Mouse (Mus musculus) cerebellum, adult 9-11 months (tissue): ENCODE data around the gene Olfr543.
"Not testable (repeated sequence)": the region's sequence is repeated elsewhere in the genome, so short reads cannot be mapped to it uniquely, and the experiment has no call there.

Experiments
- DNase-seq: peaks from one replicate; pipeline ENCODE4 v3.0.0; 2022

Olfr543 gene

DNA sequence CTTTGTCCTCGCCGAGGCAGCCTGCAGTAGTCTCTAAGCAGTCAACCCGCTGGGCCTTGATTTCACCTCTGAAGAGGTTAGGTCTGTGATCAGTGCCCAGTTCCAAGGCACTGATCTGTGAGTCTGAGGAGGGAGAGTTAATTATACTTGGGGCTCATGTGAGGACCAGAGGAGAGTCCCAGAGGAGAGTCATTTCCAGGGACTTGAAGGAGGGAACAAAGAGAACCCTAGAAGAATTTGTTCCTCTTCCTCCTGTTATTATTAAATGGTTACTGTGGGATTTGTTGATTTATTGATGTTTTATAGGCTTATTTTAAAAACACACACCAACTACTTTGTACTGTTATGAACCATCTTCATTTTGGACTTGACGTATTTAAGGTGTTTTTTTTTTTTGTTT lies at the start of gene Olfr543:
Gene Olfr543 (minus strand): TSS at position 101 of the 400 bp plus-strand sequence.
- DNase-seq, result no peak

DNA sequence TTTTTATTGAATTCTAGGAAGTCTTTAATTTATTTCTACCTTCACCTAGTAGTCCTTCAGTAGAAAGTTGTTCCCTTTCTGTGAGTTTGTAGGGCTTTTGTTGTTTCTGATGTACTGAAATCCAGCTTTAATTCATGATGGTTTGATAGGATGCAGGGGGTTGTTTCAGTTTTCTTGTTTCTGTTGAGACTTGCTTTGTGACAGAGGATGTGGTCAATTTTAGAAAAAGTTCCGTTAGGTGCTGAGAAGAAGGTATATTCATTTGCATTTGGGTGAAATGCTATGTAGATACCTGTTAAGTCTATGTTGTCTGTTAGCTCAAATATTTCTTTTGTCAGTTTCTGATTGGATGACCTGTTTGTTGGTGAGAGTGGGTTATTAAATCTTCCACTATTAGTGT lies 47.6 kb upstream of the Olfr543 start:
- DNase-seq, result no peak

DNA sequence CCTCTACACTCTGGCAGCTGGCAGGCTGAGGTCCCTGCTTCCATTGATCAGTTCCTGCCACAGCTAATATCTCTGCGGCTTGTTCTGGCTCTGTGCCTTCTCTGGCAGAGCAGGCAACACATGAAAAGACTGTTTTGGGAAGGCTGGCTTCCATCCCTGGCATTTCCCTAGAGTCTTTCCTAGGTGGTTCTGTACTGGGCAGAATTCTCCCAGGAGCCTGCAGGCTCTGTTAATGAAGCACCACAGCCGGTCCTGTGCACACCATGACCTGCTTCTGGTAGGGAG lies 35.5 kb upstream of the Olfr543 start:
- DNase-seq, result no peak

DNA sequence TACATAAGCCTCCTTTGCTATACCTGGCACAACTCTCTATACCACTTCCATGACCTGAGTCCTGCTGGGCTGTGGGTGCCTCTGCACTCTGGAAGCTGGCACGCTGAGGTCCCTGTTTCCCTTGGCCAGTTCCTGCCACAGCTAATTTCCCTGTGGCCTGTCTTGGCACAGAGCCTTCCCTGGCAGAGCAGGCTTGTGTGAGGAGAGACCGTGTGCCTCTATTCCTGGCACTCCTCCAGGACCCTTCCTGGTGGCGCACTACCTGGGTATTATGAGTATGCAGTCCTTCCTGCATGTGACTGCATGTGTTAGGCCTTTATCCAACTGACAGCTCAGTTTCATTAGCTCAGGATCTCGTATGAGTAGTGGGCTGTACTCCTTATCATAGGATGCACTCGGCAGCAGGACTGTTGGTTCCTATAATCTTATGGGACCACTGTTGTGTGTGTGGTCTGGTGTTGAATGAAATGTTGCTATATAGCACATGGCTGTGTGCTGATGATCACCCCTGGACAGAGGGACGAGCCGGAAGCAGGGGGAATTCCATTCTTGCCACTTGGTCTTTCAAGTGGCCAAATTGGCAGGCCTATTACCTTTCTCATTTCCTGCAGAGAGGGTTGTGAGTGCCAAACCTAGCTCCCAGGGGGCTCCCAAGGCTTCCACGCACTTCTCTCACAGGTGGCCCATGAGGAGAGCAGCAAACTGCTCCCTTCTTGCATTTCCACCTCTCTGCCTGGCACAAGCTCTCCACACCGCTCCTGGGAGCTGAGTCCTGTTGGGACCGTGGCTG lies 35.0 kb upstream of the Olfr543 start:
- peak; percentile 55 for DNase-seq

DNA sequence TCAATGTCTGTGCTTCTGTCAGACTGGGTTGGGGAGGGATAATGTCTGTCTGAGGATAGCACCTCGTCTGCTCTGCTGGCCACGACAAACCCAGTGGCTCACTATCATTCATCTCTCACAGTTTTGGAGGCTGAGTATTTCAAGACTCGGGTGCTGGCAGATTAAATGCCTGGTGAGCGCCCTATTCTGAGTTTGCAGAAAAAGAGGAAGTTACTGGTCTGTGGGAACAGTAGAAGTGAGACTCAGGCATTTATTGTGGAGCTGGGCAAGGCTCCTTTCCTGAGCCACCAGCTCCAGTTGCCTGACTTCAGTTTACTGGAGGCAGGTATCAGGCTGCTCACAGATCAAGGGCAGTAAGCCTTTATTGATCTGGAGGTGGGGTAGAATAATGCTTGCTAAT lies 32.7 kb upstream of the Olfr543 start:
- DNase-seq, result no peak

DNA sequence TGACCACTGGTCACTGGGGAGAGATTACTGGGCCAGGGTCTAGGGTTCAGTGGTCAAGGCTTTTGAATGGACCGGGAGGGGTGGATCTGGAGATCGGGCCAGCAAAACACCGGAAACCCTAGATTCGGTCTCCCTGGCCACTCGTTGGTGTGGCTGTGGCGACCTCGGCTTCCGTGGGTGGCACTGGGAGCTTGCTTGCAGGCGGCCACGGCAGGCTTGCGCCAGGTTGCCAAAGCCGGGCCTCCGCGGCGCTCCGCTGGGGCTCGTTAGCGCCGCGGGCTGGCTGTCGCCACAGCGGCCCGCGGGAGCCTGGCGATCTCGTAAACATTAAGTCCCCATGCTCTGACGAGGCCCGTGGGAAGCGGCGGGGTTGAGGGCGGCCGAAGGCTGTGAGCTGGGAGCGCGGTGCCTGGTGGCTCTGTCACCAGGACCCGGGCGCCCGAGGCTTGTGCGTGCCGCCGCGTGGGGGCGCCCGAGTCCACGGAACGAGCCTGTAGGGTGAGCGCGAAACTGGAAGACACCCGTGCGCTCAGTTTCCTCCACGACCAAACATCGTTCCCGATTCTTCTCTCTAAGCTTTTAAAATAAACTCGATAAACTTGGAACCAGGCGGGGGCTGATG lies 31.4 kb upstream of the Olfr543 start:
- DNase-seq, result peak; percentile 78

DNA sequence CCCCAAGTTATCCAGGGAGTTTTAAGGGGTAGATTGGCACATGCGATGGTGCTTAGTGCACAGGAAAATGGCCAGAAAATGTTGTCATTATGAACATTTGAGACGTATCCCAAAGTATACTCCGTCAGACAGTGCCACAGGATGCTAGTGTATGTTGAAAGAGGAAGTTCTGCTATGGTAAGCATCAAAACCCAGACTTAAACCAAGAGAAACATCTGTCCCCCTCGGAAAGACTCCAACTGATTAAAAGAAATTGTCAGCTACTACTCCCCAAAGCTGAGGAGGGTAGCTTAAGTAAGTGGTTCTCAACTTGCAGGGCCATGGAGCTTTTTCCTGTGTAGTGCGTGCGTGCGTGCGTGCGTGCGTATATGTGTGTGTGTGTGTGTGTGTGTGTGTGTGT lies 30.4 kb upstream of the Olfr543 start:
- no peak for DNase-seq

DNA sequence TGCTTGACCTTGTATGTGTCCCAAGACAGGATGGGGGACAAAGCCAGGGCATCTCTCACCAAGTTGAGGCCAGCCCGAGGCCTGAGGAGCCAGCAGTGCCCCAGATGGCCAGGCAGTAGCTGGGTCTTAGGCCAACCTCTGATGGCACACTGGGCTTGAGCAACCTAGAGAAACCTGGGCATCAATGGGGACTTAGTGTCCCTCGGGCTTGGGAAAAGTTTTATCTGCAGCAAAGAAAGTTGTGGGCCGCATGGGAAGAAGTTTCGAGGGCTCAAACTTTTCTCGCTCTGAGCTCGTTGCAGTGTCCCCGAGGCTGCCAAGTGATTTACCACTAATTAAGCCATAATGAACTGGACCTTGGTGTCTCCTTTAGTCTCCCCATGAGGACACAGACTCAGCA lies 28.2 kb upstream of the Olfr543 start:
- DNase-seq, result no peak

DNA sequence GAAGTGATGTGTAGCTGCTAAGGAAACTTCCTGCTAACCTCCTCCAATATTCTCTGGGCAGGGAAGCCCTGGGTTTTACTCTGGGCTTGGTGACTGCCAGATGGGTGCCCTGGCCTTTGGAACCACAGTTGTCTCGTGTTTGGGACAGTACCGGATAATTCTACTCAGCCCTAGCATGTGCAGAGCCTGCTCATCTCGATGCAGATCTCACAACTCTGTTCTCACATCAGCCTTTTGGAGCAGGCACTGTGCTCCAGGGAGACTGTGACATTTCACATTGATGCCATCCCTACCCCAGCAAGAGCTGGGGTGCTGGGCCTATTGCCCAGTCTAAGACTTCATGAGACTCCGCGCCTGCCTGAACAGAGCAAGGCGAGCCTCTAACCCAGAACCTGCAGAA lies 27.2 kb upstream of the Olfr543 start:
- DNase-seq, result no peak

DNA sequence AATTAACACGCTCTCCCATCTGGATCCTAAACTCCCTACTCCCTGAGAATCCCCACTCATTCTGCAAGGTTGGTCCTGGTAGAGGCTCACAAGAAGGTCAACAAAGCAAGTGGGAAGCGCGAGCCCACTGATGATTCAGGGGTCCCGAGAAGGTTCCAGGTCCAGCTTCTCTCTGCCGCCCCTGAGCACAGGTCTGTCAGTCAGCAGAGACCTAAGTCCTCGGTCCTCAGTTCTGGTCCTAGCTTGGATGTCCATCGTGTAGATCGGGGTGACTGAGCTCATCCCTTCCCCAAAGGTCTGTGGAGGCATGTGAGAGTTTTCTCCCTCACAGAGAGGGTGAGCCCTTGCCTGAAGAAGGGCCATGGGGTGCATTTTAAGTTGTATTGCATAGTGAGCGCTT lies 26.6 kb upstream of the Olfr543 start:
- DNase-seq, result no peak

DNA sequence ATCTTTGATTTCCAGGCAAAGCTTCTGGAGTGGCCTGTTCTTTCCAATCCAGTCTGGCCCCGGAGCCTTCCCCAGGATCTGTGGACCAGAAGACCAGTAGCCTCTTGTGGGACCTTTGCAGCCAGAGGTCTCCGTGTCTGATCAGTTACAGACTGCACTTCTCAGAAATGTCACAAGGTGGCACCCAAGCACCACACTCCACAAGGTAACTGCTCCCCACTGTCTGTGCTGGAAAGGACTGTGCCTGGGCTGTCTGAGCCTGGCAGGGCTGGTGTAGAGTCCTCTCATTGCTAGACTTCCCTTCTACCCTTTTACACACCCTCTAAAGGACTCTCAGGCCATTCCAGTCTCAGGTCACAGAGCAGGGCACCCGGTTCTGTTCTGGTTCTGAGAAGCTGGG lies 25.4 kb upstream of the Olfr543 start:
- peak; percentile 69 for DNase-seq

DNA sequence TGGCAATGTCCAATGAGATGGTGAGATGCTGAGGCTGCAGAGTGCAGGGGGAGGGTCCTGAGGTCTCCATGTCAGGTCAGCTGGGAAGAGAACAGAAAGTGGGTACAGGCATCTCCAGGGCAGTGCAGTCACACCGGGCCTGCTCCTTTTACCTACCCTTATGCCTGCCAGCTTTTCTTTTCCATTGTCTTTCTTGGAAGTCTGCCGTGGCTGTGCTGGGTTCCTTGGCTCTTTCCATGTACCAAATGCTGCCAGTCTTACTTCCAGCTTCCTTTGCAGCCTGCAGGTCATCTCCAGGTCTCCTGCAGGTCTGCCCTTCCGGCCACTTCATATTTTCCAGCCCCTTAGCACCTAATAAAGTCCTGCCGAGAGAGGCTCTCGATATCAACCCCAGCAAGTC lies 20.5 kb upstream of the Olfr543 start:
- DNase-seq, result peak; percentile 65

DNA sequence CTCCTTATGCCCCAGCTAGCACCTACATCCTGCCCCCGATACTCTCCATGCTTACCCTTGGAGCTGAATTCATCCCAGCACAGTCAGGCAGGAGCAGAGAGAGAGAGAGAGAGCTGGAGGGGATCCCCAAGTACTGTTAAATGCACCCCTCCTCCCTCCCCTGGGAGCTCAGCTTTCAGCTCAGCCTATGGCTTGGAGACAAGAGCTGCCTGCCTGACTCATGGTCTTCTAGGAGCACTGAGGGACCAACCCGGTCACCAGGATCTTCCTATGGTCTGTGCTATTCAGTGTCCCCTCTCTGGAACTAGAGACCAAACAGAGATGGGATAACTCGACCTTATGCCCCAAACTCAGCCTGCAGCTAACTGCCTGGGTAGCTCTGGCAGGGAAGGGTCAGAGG lies 18.0 kb upstream of the Olfr543 start, which contains the start of gene Olfr545:
Gene Olfr545 (minus strand): TSS at position 101 of the 400 bp plus-strand sequence.
- DNase-seq, result no peak

DNA sequence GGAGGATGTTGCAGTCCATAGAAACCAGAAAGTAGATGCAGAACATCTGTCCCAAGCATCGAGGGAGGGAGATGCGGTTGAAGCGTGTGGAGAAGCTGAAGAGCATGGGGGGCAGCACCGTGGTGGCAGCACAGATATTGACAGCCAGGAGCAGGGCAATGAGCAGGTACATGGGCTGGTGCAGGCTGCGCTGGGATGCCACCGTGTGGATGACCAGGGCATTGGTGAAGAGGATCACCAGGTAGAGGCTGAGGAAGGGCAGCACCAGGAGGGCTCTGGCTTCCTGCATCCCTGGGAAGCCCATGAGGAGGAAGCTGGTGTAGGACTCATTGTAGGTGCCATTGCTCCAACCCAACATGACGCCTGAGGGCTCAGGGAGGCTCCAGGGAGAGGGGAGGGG lies 12.9 kb upstream of the Olfr543 start:
- not testable (repeated sequence) for DNase-seq

DNA sequence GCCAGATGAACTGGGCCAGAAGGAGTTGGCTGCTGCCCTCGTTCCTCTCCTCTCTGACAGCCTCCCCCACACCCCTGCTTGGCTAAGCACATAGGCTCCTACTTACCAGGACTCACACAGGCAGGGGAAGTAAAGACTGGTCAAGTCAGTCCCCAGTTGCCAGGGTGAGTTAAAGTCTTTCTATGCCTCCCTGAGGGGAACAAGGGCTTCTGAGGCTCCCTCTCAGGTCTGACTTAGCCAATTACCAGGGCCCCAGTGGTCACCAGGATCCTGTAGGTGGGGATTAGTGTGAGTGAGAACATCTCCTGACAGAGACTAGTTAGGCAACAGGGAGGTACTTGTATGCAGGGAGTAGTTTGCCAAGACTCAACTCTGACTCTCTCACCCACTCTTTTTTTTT lies 6.7 kb upstream of the Olfr543 start, which contains the start of gene Olfr544:
Gene Olfr544 (minus strand): TSS at position 153 of the 400 bp plus-strand sequence.
- DNase-seq, result no peak

DNA sequence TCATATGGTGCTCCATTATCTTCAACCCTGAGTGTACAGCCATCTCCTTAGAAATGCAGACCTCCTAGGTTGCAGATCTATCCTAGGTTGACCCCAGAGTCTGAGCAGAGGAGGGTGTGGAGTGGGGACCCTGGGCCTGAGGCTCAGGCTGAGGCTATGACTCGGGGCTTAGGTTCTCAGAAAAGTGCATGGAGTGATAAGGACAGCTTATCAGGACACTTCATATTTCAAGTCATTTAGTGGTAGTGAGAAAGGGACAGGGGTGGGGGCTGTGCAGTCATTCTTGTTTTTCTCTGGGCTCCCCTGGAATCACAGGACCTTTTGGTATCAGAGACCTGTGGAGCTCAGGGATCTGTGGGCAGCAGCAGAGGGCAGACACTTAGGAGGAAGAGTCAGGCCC lies 4.6 kb upstream of the Olfr543 start:
- no peak for DNase-seq

DNA sequence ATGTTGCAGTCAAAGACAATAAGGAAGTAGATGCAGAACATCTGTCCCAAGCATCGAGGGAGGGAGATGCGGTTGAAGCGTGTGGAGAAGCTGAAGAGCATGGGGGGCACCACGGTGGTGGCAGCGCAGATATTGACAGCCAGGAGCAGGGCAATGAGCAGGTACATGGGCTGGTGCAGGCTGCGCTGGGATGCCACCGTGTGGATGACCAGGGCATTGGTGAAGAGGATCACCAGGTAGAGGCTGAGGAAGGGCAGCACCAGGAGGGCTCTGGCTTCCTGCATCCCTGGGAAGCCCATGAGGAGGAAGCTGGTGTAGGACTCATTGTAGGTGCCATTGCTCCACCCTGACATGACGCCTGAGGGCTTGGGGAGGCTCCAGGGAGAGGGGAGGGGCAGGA lies 3.3 kb upstream of the Olfr543 start:
- not testable (repeated sequence) for DNase-seq

DNA sequence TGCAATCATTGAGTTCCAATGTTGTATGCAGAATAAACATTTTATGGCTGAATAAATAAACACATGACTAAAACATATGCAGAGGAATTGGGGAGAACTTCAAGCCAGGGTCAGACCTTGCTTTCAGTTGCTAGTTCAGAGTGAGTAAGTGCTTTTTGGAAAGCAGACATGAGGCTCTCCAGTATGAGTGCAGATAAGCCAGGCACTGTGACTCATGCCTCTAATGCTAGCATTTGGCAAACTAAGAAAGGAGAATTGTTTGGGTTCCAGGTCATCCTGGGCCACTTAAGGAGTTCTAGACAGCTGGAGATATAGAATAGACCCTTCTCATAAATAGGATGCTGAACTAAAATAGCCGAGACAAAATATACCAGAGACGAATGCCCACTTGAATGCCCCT lies 2.2 kb upstream of the Olfr543 start:
- DNase-seq, result no peak

DNA sequence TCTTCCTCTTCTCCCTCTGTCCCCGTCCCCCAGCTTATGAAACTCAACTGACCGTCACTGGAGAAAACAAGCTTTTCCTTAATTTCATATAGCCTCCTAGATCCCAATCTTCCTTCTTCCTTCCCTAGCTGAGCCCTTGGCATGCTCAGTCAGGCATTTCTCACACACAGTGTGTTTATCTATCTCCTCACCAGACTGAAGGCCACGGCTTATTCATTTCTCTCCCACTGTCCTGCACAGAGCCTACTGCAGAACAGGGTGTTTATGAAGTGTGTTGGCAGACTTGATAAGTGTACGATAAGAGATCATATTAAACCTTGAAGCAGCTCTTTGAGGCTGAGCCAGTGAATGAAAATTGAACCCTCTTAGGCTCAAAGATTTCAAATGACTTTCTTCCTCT lies 658 bp downstream of the Olfr543 start:
- DNase-seq, result no peak

DNA sequence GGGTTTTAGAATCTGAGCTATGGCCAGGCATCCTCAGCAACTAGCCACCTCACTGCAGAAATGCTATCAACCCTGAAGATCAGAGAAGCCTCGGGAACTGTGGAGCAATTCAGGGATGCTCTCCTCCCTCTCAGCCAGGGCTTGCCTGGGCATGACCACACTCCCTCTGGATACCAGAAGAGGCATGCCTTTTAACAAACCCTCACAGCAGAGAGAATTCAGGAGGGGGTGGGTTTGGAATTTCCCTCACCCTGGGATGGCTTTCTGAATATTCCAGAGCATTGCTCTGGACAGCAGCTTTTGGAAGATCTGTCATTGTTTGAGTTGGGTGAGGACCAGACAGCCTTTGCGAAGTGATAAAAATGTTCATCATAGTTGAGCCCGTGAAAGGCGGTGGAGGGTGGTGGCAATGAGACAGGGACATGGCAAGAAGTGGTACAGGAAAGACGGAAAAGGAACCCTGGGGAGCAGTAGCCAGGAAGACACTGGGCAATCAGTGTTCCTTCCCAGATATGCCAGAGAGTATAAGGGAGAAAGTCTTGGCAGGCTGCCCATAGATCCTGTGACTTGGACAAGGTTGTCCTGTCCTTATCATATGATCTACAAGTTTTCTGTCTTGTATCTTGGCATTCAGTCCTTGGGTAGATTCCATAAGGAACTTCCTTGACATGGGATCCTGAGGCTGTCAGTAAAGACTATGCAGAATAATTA lies 2.0 kb downstream of the Olfr543 start:
- no peak for DNase-seq

DNA sequence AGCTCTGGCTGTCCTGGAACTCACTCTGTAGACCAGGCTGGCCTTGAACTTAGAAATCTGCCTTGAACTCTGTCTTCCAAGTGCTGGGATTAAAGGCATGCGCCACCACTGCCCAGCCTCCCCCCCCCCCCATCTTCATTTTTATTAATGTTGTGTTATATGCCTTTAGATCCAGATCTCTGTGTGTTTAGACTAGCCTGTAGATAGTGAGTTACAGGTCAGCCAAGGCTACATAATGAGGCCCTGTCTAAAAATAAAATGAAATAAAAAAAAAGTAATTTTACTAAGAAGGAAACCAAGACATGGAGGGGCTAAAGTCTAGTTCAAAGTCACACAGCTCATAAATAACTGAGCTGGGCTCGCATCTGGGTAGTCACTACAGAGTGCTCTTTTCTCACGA lies 2.6 kb downstream of the Olfr543 start:
- no peak for DNase-seq

DNA sequence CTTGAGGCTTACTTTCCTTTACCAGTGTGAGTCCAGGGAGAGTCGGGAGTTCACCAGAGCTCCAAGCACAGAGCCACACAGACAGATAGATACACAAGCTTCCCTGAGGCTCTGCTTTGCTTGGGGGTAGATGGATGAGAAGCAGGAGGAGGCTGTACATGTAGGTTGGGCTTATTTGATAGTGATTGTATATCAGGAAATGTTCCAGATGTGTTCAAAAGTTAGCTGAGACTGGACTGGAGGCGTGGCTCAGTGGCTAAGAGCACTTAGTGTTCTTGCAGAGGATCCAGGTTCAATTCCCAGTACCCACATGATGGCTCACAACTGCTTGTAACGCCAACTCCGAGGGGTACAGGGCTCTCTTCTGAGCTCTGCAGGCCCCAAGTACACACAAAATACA lies 3.1 kb downstream of the Olfr543 start:
- DNase-seq, result no peak

DNA sequence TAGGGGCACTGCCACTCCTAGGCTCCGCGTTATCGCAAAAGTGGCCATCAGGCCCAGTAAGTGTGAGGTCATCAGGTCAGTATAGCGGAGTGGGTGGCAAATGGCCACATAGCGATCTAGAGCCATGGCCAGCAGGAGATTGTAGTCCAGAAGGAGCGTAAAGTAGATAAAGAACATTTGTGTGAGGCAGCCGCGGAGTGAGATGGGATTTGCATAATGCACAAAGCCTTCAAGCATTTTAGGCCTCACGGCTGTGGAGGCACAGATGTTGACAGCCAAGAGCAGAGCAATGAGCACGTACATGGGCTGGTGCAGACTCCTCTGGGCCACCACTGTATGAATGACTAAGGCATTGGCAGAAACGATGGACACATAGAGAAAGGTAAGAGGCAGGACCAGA lies 4.1 kb downstream of the Olfr543 start:
- no peak for DNase-seq

DNA sequence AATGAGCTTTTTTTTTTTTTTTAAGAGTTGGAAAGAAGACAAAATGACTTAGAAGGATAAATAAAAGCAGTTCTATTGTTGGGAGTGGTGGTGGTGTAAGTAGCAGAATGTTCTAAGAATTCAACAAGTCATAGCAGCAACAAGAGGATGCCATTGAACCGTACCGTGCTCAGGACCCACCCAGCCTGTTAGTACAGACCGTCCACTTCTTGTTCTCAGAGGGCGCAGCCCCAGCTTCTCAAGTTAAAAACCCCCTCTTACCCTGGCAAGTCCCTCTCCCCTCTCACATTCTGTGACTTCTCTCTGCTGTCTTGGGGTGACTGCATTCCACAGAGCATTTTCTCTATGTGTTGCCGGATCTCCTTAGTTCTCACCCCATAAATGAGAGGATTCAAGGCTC lies 4.9 kb downstream of the Olfr543 start:
- DNase-seq, result no peak
